Mouse (Mus musculus) kidney, postnatal 4 days (tissue): ENCODE measurements around the gene Lypd6.
A peak's percentile ranks its signal among the peaks of the same experiment; 100 is the strongest.

ENCODE experiments used
- DNase-seq, 2 experiments: peaks; one replicate each; pipeline ENCODE4 v3.0.0; 2021; ENCODE audit warnings: mixed read lengths in 2 of 2

The Lypd6 gene

GRCm38 (mm10) chr2:50110167-50110566 lies 43.9 kb downstream of the Lypd6 start:
- peak; percentile 22 to 31 for DNase-seq

GRCm38 (mm10) chr2:50111169-50111568 lies 44.9 kb downstream of the Lypd6 start:
- DNase-seq = no peak

GRCm38 (mm10) chr2:50111609-50112008 lies 45.4 kb downstream of the Lypd6 start:
- no peak for DNase-seq

GRCm38 (mm10) chr2:50112427-50112826 lies 46.2 kb downstream of the Lypd6 start:
- no peak for DNase-seq

- no peak for DNase-seq
Observed at GRCm38 (mm10) chr2:50119101-50119500, 52.9 kb downstream of the Lypd6 start.

GRCm38 (mm10) chr2:50120839-50121238 lies 54.6 kb downstream of the Lypd6 start:
- DNase-seq = no peak

- DNase-seq = no peak
Observed at GRCm38 (mm10) chr2:50123376-50123775, 57.1 kb downstream of the Lypd6 start.

GRCm38 (mm10) chr2:50127513-50128175 lies 61.4 kb downstream of the Lypd6 start:
- DNase-seq = no peak

GRCm38 (mm10) chr2:50128322-50129277 lies 62.4 kb downstream of the Lypd6 start:
- DNase-seq = no peak

GRCm38 (mm10) chr2:50130674-50131073 lies 64.4 kb downstream of the Lypd6 start:
- no peak for DNase-seq

- no peak for DNase-seq
Observed at GRCm38 (mm10) chr2:50143672-50144071, 77.4 kb downstream of the Lypd6 start.

- DNase-seq = no peak
Observed at GRCm38 (mm10) chr2:50147308-50147707, 81.1 kb downstream of the Lypd6 start.

- DNase-seq = no peak
Observed at GRCm38 (mm10) chr2:50149257-50150202, 83.3 kb downstream of the Lypd6 start.

- peak in 1 of 2 experiments; percentile 15 for DNase-seq
Observed at GRCm38 (mm10) chr2:50150203-50150590, 84.0 kb downstream of the Lypd6 start.

- no peak for DNase-seq
Observed at GRCm38 (mm10) chr2:50150816-50151215, 84.6 kb downstream of the Lypd6 start.

- DNase-seq = no peak
Observed at GRCm38 (mm10) chr2:50151401-50151800, 85.2 kb downstream of the Lypd6 start.

- DNase-seq = no peak
Observed at GRCm38 (mm10) chr2:50151879-50152278, 85.7 kb downstream of the Lypd6 start.

- DNase-seq = no peak
Observed at GRCm38 (mm10) chr2:50156009-50156408, 89.8 kb downstream of the Lypd6 start.

- DNase-seq = no peak
Observed at GRCm38 (mm10) chr2:50160069-50160468, 93.8 kb downstream of the Lypd6 start.

GRCm38 (mm10) chr2:50163608-50164007 lies 97.4 kb downstream of the Lypd6 start:
- DNase-seq = no peak

GRCm38 (mm10) chr2:50165277-50165676 lies 99.0 kb downstream of the Lypd6 start:
- DNase-seq = no peak

GRCm38 (mm10) chr2:50166082-50166481 lies 99.9 kb downstream of the Lypd6 start:
- no peak for DNase-seq
